Mouse (Mus musculus): ENCODE measurements around the gene Armc3. TPM values are rescaled to one million over a fixed set of nuclear protein-coding genes. Genes with fewer than 3 reads are reported as not detected.
A peak's percentile ranks its signal among the peaks of the same experiment; 100 is the strongest.

Gene Armc3
- polyA plus RNA-seq, 1 experiment from 2014 or later, result 2.1 TPM

DNA sequence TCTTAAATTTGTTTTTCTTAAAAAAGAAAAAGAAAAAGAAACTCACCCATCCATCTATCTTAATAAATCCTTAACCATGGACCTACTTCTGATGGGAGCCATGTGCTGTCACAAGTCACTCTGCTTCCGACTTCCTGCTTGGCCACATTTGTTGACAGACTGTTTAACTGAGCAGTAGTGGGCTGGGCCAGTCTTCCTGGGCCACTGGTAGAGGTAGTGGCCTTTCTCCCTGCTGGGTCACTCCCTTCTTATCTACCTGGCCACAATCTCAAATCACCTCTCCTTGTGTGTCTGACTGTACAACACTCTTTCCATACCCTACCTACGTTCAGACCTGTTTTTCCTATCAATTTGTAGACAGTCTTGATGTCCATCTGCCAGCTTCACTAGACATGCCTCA is 66.7 kb downstream of the Armc3 start:
- no peaks in the 10 kb centered on the region; the same call in 1 of the 2 replicates for H3K27me3 ChIP-seq (ENCODE audit: control insufficient read depth, insufficient read depth, low read length)
- no peak overlapping the region for H3K9ac ChIP-seq
- no peak overlapping the region for H3K4me3 ChIP-seq (replicated peaks; ENCODE audit: low read length)
- H3K4me2 ChIP-seq (replicated peaks), result no peak overlapping the region
- H3K4me1 ChIP-seq (replicated peaks; ENCODE audit: control insufficient read depth, insufficient read depth, low read length), result no peaks in the 10 kb centered on the region
- DNase-seq (ENCODE audit: low spot score) (no peak), ATAC-seq (ENCODE audit: low FRiP score) (no peak)
- H3K27ac ChIP-seq, result no peak overlapping the region
- H3K9me3 ChIP-seq (ENCODE audit: control insufficient read depth, low read length), result no peaks in the 10 kb centered on the region
- no peaks in the 10 kb centered on the region for H3K36me3 ChIP-seq (replicated peaks; ENCODE audit: control insufficient read depth, insufficient read depth)
- 78% methylated on average over 2 of the region's 2 CpGs for WGBS

DNA sequence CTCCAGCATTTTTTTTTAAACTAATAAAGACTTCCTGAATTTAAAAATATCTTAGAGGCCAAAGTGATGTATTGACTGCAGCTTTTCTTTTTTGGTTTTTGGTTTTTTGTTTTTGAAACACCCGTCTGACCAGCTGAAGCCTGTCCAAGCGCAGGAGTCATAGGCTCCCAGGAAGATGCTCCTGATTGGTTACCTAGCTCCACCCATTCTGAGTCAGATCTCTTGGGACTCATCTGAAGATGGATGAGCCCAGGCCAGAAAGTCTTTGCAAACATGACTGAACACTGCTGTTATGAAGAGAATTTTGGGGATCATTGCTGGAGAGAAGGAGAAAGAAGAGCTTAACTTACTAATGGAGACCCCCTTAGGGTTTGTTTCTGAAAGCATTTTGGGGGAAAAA is 68.3 kb downstream of the Armc3 start:
- ATAC-seq (ENCODE audit: low FRiP score), result no peak
- no peaks in the 10 kb centered on the region; the same call in 1 of the 2 replicates for H3K27me3 ChIP-seq (ENCODE audit: control insufficient read depth, insufficient read depth, low read length)
- 73% methylated on average over 2 of the region's 2 CpGs for WGBS
- H3K4me3 ChIP-seq (replicated peaks; ENCODE audit: low read length), result no peak overlapping the region
- no peak overlapping the region for H3K9ac ChIP-seq
- DNase-seq (ENCODE audit: low spot score), result no peak
- H3K27ac ChIP-seq, result no peak overlapping the region
- H3K9me3 ChIP-seq (ENCODE audit: control insufficient read depth, low read length), result no peaks in the 10 kb centered on the region
- no peak overlapping the region for H3K4me2 ChIP-seq (replicated peaks)
- no peaks in the 10 kb centered on the region for H3K36me3 ChIP-seq (replicated peaks; ENCODE audit: control insufficient read depth, insufficient read depth)
- H3K4me1 ChIP-seq (replicated peaks; ENCODE audit: control insufficient read depth, insufficient read depth, low read length), result no peaks in the 10 kb centered on the region

DNA sequence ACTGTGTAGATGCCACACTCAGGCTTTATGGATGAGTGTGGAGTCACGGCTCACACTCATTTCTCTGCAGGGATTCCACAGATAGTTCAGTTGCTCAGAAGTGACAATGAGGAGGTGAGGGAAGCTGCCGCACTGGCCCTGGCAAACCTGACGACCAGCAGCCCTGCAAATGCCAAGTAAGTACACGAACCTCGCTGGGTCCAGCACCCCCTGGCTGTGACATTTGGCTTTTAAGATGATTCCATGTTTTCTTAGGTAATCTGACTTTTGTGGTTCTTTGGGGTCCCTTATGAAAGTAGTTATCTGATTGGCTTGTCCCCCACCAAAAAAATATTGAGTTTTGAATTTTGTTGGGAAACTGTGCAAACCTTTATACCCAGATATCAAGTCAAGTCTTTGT is 70.9 kb downstream of the Armc3 start:
- Histone ChIP-seq H3K4me2 (replicated peaks) (no peak overlapping the region), H3K27me3 (ENCODE audit: control insufficient read depth, insufficient read depth, low read length) (no peaks in the 10 kb centered on the region; the same call in 1 of the 2 replicates), H3K27ac (no peak overlapping the region), H3K4me1 (replicated peaks; ENCODE audit: control insufficient read depth, insufficient read depth, low read length) (no peaks in the 10 kb centered on the region), H3K9me3 (ENCODE audit: control insufficient read depth, low read length) (no peaks in the 10 kb centered on the region), H3K9ac (no peak overlapping the region), H3K36me3 (replicated peaks; ENCODE audit: control insufficient read depth, insufficient read depth) (no peaks in the 10 kb centered on the region), H3K4me3 (replicated peaks; ENCODE audit: low read length) (no peak overlapping the region)
- DNase-seq (ENCODE audit: low spot score), result no peak
- 61% methylated on average over 5 of the region's 5 CpGs for WGBS
- ATAC-seq (ENCODE audit: low FRiP score), result no peak

DNA sequence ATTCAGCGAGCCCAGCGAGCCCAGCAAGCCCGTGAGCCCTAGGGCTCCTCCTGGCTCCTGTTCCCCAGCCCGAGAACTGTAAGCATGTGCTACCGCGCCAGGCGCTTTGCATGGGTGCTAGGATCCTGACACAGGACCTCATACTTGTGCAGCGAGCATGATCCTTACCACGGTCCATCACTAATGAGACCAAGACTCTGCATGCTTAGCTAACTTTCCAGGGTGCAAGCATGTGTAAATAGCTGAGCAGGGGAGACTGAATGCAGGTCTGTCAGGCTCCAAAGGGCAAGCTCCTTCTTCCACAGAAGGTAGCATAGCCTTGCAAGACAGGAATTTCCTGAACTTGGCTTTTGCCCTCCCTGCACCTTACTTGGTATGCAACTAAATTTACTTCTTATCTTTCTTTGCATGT is 71.6 kb downstream of the Armc3 start:
- no peaks in the 10 kb centered on the region; the same call in 1 of the 2 replicates for H3K27me3 ChIP-seq (ENCODE audit: control insufficient read depth, insufficient read depth, low read length)
- no peaks in the 10 kb centered on the region for H3K9me3 ChIP-seq (ENCODE audit: control insufficient read depth, low read length)
- H3K4me2 ChIP-seq (replicated peaks), result no peak overlapping the region
- no peak overlapping the region for H3K4me3 ChIP-seq (replicated peaks; ENCODE audit: low read length)
- DNase-seq (ENCODE audit: low spot score) (no peak), ATAC-seq (ENCODE audit: low FRiP score) (no peak)
- 0 out of 2 replicates have a peak, but pooled peaks cover 2% of the 10 kb centered on the region for H3K4me1 ChIP-seq (replicated peaks; ENCODE audit: control insufficient read depth, insufficient read depth, low read length)
- H3K9ac ChIP-seq, result no peak overlapping the region
- no peaks in the 10 kb centered on the region for H3K36me3 ChIP-seq (replicated peaks; ENCODE audit: control insufficient read depth, insufficient read depth)
- WGBS, result 35% methylated on average over 9 of the region's 9 CpGs
- no peak overlapping the region for H3K27ac ChIP-seq

DNA sequence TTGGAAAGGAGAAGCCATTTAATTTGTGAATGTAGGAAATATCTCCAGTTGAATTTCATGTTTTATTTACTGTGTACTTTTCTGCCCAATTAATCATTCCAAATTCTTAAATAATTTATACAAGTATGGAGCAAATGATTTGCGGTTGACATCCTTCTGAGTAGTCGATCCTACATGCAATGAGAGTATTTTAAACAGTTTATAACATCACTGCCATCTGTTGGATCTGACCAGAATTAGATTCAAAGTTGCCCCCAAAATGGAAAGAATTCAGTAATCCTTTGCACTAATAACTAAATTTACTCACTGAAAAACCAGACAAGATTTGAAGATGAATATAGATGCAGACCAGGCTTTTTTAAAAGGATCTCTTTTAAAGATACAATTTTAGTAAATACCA is 75.5 kb downstream of the Armc3 start:
- H3K4me3 ChIP-seq (replicated peaks; ENCODE audit: low read length), result no peak overlapping the region
- no peak overlapping the region for H3K27ac ChIP-seq
- H3K4me1 ChIP-seq (replicated peaks; ENCODE audit: control insufficient read depth, insufficient read depth, low read length), result 0 out of 2 replicates have a peak, but pooled peaks cover 3% of the 10 kb centered on the region
- no peak overlapping the region for H3K9ac ChIP-seq
- ATAC-seq (ENCODE audit: low FRiP score) (no peak), DNase-seq (ENCODE audit: low spot score) (peak; percentile 49)
- no peak overlapping the region for H3K4me2 ChIP-seq (replicated peaks)
- no peaks in the 10 kb centered on the region; the same call in 1 of the 2 replicates for H3K27me3 ChIP-seq (ENCODE audit: control insufficient read depth, insufficient read depth, low read length)
- WGBS, result 53% methylated on average over 2 of the region's 2 CpGs
- no peaks in the 10 kb centered on the region for H3K36me3 ChIP-seq (replicated peaks; ENCODE audit: control insufficient read depth, insufficient read depth)
- no peaks in the 10 kb centered on the region for H3K9me3 ChIP-seq (ENCODE audit: control insufficient read depth, low read length)

DNA sequence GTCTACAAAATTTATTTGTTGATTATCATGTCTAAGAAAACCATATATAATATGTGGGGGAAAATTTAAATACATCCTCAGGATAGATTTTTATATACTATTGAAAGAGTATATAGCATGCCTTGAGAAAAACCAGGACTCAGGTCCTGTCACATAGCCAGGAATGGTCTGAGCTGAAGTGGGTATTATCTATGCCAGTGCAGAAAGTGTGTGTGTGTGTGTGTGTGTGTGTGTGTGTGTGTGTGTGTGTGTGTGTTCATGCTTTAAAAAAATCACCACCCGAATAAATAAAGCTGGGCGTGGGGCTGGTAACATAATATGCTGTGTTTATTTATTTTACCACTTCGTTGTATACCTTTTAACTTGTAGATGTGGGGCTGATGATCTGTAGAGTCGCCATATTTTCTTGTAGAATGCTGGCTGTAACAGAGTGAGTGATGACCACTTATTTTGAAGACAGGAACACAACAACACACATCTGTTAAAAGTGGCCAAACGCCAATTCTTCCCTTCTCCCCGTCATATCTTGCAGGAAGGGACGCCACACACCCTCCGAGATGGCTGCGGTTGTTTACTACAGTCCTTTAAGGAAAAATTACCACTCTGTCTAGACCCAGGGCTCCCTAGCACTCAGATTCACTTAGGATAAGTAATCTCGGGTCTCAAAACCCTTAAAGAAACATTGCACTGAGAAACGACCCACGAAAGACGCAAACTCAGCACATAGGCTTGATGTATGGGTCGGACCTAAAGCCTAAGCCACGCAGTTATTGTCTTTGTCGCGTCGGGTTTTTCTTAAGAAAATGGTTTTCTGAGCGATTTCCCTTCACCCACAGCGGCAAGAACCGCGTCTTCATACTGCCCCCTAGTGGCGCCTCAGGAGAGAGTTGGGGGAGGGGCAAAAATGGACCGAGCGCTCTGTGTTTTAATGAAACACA is 76.8 kb downstream of the Armc3 start:
- peak overlapping the region; percentile 40 for H3K4me3 ChIP-seq (replicated peaks; ENCODE audit: low read length)
- peak overlapping the region; percentile 77 for H3K4me2 ChIP-seq (replicated peaks)
- H3K9me3 ChIP-seq (ENCODE audit: control insufficient read depth, low read length), result no peaks in the 10 kb centered on the region
- 9% methylated on average over 25 of the region's 25 CpGs for WGBS
- H3K27me3 ChIP-seq (ENCODE audit: control insufficient read depth, insufficient read depth, low read length), result no peaks in the 10 kb centered on the region
- H3K27ac ChIP-seq, result peak overlapping the region; percentile 90
- ATAC-seq (ENCODE audit: low FRiP score) (peak; percentile 86), DNase-seq (ENCODE audit: low spot score) (peak; percentile 96)
- H3K4me1 ChIP-seq (replicated peaks; ENCODE audit: control insufficient read depth, insufficient read depth, low read length), result 0 out of 2 replicates have a peak, but pooled peaks cover 3% of the 10 kb centered on the region
- H3K9ac ChIP-seq, result peak overlapping the region; percentile 71
- no peaks in the 10 kb centered on the region for H3K36me3 ChIP-seq (replicated peaks; ENCODE audit: control insufficient read depth, insufficient read depth)

DNA sequence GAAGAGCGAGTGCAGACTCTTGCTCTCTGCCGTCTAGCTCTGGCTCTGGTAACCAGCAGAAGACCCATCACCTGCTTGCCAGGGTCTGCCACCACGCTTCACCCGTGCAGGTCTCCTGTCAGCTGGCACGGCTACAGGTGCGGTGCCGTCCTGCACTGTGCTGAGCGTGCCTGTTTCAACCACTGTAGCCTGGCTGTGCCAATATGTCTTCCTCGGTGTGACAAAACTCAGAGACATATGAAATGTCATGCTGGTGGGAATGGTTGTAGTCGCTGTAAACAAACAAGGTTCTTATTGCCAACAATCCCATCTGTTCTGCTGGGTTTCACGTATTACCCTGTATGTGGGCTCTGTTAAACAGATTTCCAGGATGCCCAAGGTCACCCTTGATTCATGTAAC is 81.2 kb downstream of the Armc3 start:
- Histone ChIP-seq H3K4me2 (replicated peaks) (no peak overlapping the region), H3K4me1 (replicated peaks; ENCODE audit: control insufficient read depth, insufficient read depth, low read length) (0 out of 2 replicates have a peak, but pooled peaks cover 3% of the 10 kb centered on the region), H3K9ac (no peak overlapping the region), H3K4me3 (replicated peaks; ENCODE audit: low read length) (no peak overlapping the region), H3K9me3 (ENCODE audit: control insufficient read depth, low read length) (no peaks in the 10 kb centered on the region), H3K36me3 (replicated peaks; ENCODE audit: control insufficient read depth, insufficient read depth) (no peaks in the 10 kb centered on the region), H3K27me3 (ENCODE audit: control insufficient read depth, insufficient read depth, low read length) (no peaks in the 10 kb centered on the region), H3K27ac (no peak overlapping the region)
- 90% methylated on average over 11 of the region's 11 CpGs for WGBS
- ATAC-seq (ENCODE audit: low FRiP score) (no peak), DNase-seq (ENCODE audit: low spot score) (no peak)

DNA sequence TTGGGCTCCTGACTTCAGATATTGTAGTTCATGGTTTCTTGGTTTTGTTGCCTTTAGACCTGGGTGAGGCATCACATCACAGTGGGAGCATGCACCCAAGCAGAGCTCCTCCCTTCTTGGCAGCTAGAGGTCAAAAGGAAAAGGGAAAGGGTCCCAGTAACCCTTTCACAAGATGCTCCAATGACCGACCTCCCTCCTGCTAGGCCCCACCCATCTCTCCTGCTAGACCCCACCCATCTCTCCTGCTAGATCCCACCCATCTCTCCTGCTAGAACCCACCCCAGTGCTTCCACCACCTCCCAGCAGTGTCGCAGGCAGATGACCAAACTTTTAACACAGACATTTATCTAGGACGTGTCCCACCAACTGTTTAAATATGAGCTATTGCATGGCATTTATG is 93.3 kb downstream of the Armc3 start:
- Histone ChIP-seq H3K9ac (no peak overlapping the region), H3K4me2 (replicated peaks) (no peak overlapping the region), H3K36me3 (replicated peaks; ENCODE audit: control insufficient read depth, insufficient read depth) (no peaks in the 10 kb centered on the region), H3K4me1 (replicated peaks; ENCODE audit: control insufficient read depth, insufficient read depth, low read length) (no peaks in the 10 kb centered on the region), H3K27ac (no peak overlapping the region), H3K9me3 (ENCODE audit: control insufficient read depth, low read length) (no peaks in the 10 kb centered on the region), H3K27me3 (ENCODE audit: control insufficient read depth, insufficient read depth, low read length) (no peaks in the 10 kb centered on the region), H3K4me3 (replicated peaks; ENCODE audit: low read length) (no peak overlapping the region)
- WGBS, result 58% methylated on average over 3 of the region's 3 CpGs
- ATAC-seq (ENCODE audit: low FRiP score), result no peak
- no peak for DNase-seq (ENCODE audit: low spot score)

DNA sequence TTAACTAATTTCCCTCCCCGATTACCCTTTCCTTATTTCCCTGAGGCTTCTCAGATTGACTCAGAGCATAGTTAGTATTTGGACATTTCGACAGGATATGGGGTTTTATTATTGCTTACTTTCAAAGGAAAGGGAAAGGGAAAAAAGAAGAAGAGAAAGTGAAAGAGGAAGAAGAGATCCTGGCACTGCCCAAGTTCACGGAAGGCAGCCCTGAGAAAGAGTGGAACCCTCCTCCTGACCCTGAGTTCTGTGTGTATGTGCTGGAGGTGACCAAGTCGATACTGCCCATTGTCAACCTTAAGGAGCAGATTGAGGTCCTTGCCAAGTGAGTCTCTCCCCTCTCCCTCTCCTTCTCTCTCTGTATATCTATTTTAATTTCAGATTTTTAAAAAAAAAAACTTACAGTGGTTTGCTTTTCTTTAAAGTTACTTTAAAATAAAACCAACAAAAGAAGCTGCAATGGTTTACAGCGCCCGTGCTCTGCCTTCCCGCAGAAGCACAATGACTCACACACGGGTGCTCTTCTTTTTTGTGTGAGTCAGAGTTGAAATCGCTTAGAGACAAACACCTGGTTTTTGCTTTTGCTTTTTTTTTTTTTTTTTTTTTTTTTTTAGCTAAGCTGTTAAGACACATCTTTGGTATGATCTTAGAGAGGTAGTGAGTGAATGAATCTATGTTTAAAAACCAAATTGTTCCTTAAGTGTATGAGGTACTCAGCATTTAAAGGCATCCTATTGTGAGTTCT is 101.4 kb downstream of the Armc3 start:
- DNase-seq (ENCODE audit: low spot score), result no peak
- H3K4me2 ChIP-seq (replicated peaks), result no peak overlapping the region
- no peaks in the 10 kb centered on the region for H3K27me3 ChIP-seq (ENCODE audit: control insufficient read depth, insufficient read depth, low read length)
- no peak for ATAC-seq (ENCODE audit: low FRiP score)
- H3K4me1 ChIP-seq (replicated peaks; ENCODE audit: control insufficient read depth, insufficient read depth, low read length), result no peaks in the 10 kb centered on the region
- H3K36me3 ChIP-seq (replicated peaks; ENCODE audit: control insufficient read depth, insufficient read depth), result no peaks in the 10 kb centered on the region
- no peak overlapping the region for H3K4me3 ChIP-seq (replicated peaks; ENCODE audit: low read length)
- H3K9ac ChIP-seq, result no peak overlapping the region
- 75% methylated on average over 9 of the region's 9 CpGs for WGBS
- H3K9me3 ChIP-seq (ENCODE audit: control insufficient read depth, low read length), result no peaks in the 10 kb centered on the region
- H3K27ac ChIP-seq, result no peak overlapping the region

Measured in hindbrain, embryonic 14.5 days (tissue).